Mouse (Mus musculus) left cerebral cortex, adult 2 months (tissue): Measurements from ENCODE around the gene Map3k11. TPM values are rescaled to one million over a fixed set of nuclear protein-coding genes. Genes with fewer than 3 reads are reported as not detected.

Experiments
- DNase-seq, 2 experiments: peaks; one replicate each; pipeline ENCODE4 v3.0.0; 2021 to 2022; ENCODE audit warnings: low spot score in 2 of 2, mixed read lengths in 1 of 2; ENCODE audit errors: extremely low spot score in 1 of 2
- H3K27ac ChIP-seq: fragments of 200-600 bp; 2 replicates; pipeline ENCODE4 v1.8.1; 2022
- H3K4me3 ChIP-seq: fragments of 200-600 bp; 2 replicates; pipeline ENCODE4 v1.8.1; 2022
- CTCF ChIP-seq: fragments of 200-600 bp; IDR thresholded peaks from 2 replicates; pipeline ENCODE4 v1.8.1; 2022; ENCODE audit warnings: antibody characterized with exemption, mild to moderate bottlenecking, moderate library complexity
- intact Hi-C: fragments of 180-260 bp; cut with DNase I; formaldehyde crosslinking; loops from one replicate; pipeline ENCODE4 v1.15.1; 2025
- total RNA-seq, 2 experiments: library from RNA; stranded (reverse); gene quantifications; 2 replicates each; pipeline ENCODE4 v1.2.3; 2021

The Map3k11 gene
- total RNA-seq, 2 experiments from 2014 or later, result 16.2 to 17.0 TPM

- Histone ChIP-seq H3K4me3 (no peak overlapping the region), H3K27ac (no peak overlapping the region)
- intact Hi-C loops, result no loop called here
- peak in 1 of 2 experiments; percentile 29 for DNase-seq
- TF ChIP-seq CTCF, result no peak
These were observed 36.0 kb upstream of the Map3k11 start for GRCm38 (mm10) chr19:5652570-5652969.

GRCm38 (mm10) chr19:5653969-5654719 is 34.4 kb upstream of the Map3k11 start:
- intact Hi-C loops, result no loop called here
- TF ChIP-seq CTCF, result no peak
- peak overlapping the region; percentile 42 for H3K4me3 ChIP-seq
- no peak for DNase-seq
- no peak overlapping the region for H3K27ac ChIP-seq

DNA sequence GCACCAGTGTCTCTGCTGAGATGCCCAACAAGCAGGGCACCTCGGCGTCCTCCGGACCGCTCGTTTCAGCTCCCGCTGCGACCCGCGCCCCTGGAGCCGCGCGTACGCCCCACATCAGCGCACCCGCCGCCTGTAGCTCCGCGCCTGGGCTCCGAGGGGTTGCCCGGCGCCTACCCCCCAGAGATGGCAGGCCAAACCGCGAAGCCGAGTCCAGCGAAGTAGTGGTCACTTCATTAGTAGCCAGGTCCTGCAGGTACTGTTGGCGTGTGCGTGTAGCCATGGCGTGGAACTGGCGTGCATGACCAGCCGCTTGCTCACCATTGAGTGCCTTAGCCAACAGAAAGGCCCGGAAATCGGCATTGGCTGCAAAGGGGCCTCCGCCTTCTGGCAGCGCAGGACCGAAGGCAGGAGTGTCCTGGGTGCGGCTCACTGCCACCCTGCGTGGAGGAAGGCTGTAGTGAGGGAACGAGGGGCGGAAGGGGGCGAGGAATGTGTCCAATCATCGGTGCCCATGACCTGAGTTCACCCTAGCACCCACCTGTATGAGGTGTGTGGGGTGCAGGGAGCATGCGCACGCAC is 33.7 kb upstream of the Map3k11 start:
- intact Hi-C loops, result no loop called here
- Histone ChIP-seq H3K4me3 (peak overlapping the region; percentile 42), H3K27ac (no peak overlapping the region)
- no peak for TF ChIP-seq CTCF
- no peak for DNase-seq

DNA sequence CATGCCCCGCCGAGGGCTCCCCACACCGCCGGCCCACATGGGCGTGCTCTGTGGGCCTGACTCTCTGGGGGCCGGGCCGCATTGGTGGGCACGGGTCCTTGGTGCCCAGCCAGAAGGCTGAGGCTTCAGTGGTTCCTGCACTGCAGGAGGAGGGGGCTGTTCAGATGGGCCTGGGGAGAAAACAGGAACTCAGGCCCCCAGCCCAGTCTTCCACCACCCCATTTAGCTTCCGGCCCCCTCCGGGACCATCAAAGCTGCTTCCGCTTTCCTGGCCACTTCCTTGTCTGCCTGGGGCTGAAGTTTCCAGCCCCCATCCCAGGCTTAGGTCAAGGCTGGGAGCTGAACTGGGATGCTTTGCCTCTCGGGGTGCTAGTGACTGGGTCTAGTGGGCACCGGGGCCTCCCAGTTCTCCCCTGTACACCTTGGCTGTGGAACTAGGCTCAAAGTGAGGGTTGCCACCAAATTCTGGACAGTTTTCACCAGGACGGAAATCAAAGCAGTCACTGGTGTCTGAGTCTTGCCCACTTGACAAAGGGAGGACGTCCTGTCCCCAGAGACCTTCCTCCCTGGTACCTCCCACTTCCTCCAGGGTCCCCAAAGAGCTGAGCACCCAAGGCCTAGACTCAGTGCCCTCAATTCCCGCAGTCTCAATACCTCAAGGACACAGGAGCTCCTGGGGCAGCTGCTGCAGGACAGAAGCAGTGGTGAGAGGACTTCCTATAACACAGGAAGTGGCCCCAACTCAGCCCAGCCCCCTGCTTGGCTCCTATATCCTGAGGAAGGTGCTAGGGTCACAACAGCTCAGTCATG is 27.4 kb upstream of the Map3k11 start:
- DNase-seq, result peak in 1 of 2 experiments; percentile 34
- intact Hi-C loops, result no loop called here
- no peak for TF ChIP-seq CTCF
- peak overlapping the region; percentile 58 for H3K27ac ChIP-seq
- H3K4me3 ChIP-seq, result peak overlapping the region; percentile 30

- Histone ChIP-seq H3K4me3 (peak overlapping the region; percentile 47), H3K27ac (peak overlapping the region; percentile 76; the same call in 1 of the 2 replicates)
- no peak for DNase-seq
- intact Hi-C loops, result loop anchor here (2.0 kb wide), 1 partner anchor 66 kb away; the partner anchor contains the start of gene Fam89b
- no peak for TF ChIP-seq CTCF
These were observed 26.2 kb upstream of the Map3k11 start for GRCm38 (mm10) chr19:5662310-5662709.

GRCm38 (mm10) chr19:5662981-5663913 is 25.3 kb upstream of the Map3k11 start, which contains the start of gene Sipa1:
Gene Sipa1 (minus strand): TSS chr19:5663707.
- TF ChIP-seq CTCF, result no peak
- Histone ChIP-seq H3K4me3 (peak within 1 kb of the TSS; percentile 47), H3K27ac (peak within 1 kb of the TSS; percentile 76)
- intact Hi-C loops, result loop anchor here (2.0 kb wide), 1 partner anchor 66 kb away; the partner anchor contains the start of gene Fam89b
- DNase-seq, result peak; percentile 79 to 80

DNA sequence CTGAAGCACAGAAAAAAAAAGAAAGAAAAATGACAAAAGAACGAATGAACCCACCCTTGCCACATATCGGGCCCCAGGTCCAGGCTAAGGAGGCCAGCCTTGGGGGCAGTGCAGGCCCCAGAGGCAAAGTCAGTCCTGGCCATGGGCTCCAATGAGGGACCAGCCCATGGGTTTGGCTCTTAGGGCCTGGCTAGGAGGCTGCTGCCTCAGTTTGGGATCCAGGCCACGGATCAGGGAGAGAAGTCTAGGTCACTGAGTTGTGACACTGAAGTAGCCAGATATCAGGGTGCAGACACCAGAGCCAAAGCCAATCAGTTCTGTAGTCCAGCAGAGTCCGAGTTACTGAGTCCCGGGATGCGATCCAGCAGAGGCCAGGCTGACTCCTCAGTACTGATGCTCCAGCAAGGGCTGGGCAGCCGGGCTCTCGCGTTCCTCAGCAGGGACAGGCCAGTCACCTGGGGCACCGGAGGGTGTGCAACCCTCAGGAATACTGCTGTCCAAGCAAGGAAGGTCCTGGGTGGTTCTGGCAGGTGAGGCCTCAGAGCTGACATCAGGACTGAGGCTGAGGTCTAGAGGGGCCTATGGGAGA is 23.8 kb upstream of the Map3k11 start:
- H3K4me3 ChIP-seq, result no peak overlapping the region
- intact Hi-C loops, result no loop called here
- no peak for DNase-seq
- no peak overlapping the region for H3K27ac ChIP-seq
- no peak for TF ChIP-seq CTCF

- intact Hi-C loops, result no loop called here
- Histone ChIP-seq H3K4me3 (no peak overlapping the region), H3K27ac (no peak overlapping the region)
- TF ChIP-seq CTCF, result no peak
- no peak for DNase-seq
These were observed 23.1 kb upstream of the Map3k11 start for GRCm38 (mm10) chr19:5665465-5665864.

GRCm38 (mm10) chr19:5666386-5666785 is 22.2 kb upstream of the Map3k11 start:
- no peak for TF ChIP-seq CTCF
- intact Hi-C loops, result no loop called here
- H3K27ac ChIP-seq, result no peak overlapping the region

GRCm38 (mm10) chr19:5668372-5668771 is 20.2 kb upstream of the Map3k11 start:
- Histone ChIP-seq H3K4me3 (no peak overlapping the region), H3K27ac (no peak overlapping the region)
- no peak for TF ChIP-seq CTCF
- intact Hi-C loops, result no loop called here
- no peak for DNase-seq

More at GRCm38 (mm10) chr19:5666386-5666785, 22.2 kb upstream of the Map3k11 start:
- H3K4me3 ChIP-seq, result no peak overlapping the region
- DNase-seq, result no peak
